Mouse (Mus musculus): Measurements from ENCODE around the gene Vps50. TPM values are rescaled to one million over a fixed set of nuclear protein-coding genes. Genes with fewer than 3 reads are reported as not detected.
"Not testable (repeated sequence)": the region's sequence is repeated elsewhere in the genome, so short reads cannot be mapped to it uniquely, and the experiment has no call there.

The Vps50 gene
- polyA plus RNA-seq, 1 experiment from 2014 or later = 20.3 TPM

- no peak overlapping the region for H3K4me3 ChIP-seq (ENCODE audit: control insufficient read depth in 1 of 2, insufficient read depth in 1 of 2, low read depth in 1 of 2, low read length in 2 of 2)
- no peak overlapping the region for H3K4me2 ChIP-seq (ENCODE audit: low read length)
Observed at GRCm38 (mm10) chr6:3531445-3531844, 33.3 kb downstream of the Vps50 start.

GRCm38 (mm10) chr6:3536048-3536447 lies 37.9 kb downstream of the Vps50 start:
- H3K4me1 ChIP-seq (ENCODE audit: control insufficient read depth in 2 of 2, insufficient read depth in 2 of 2, low read length in 2 of 2) = no peaks in the 10 kb centered on the region
- no peaks in the 10 kb centered on the region for H3K9me3 ChIP-seq (ENCODE audit: control insufficient read depth, low read length)
- H3K27me3 ChIP-seq (ENCODE audit: control insufficient read depth, insufficient read depth, low read length) = no peaks in the 10 kb centered on the region
- H3K4me3 ChIP-seq (ENCODE audit: control insufficient read depth in 1 of 2, insufficient read depth in 1 of 2, low read depth in 1 of 2, low read length in 2 of 2) = no peak overlapping the region
- peaks cover 11% of the 10 kb centered on the region for H3K36me3 ChIP-seq (ENCODE audit: control insufficient read depth, insufficient read depth, low read length)
- no peak for ATAC-seq (ENCODE audit: insufficient number of reproducible peaks, insufficient read depth, low FRiP score, low read depth)
- WGBS = 53% methylated on average over 1 of the region's 1 CpGs
- H3K27ac ChIP-seq (replicated peaks in 1 of 2; ENCODE audit: control insufficient read depth in 1 of 2, insufficient read depth in 1 of 2, low read depth in 2 of 2, low read length in 2 of 2) = no peak overlapping the region
- H3K4me2 ChIP-seq (ENCODE audit: low read length) = no peak overlapping the region
- H3K9ac ChIP-seq (ENCODE audit: low read length) = no peak overlapping the region

More at GRCm38 (mm10) chr6:3531445-3531844, 33.3 kb downstream of the Vps50 start:
- WGBS = 90% methylated on average over 5 of the region's 5 CpGs
- peaks cover 2% of the 10 kb centered on the region for H3K36me3 ChIP-seq (ENCODE audit: control insufficient read depth, insufficient read depth, low read length)
- H3K27ac ChIP-seq (replicated peaks in 1 of 2; ENCODE audit: control insufficient read depth in 1 of 2, insufficient read depth in 1 of 2, low read depth in 2 of 2, low read length in 2 of 2) = no peak overlapping the region
- ATAC-seq (ENCODE audit: insufficient number of reproducible peaks, insufficient read depth, low FRiP score, low read depth) = no peak
- no peaks in the 10 kb centered on the region for H3K27me3 ChIP-seq (ENCODE audit: control insufficient read depth, insufficient read depth, low read length)
- H3K9ac ChIP-seq (ENCODE audit: low read length) = no peak overlapping the region
- H3K9me3 ChIP-seq (ENCODE audit: control insufficient read depth, low read length) = no peaks in the 10 kb centered on the region
- H3K4me1 ChIP-seq (ENCODE audit: control insufficient read depth in 2 of 2, insufficient read depth in 2 of 2, low read length in 2 of 2) = 0 out of 4 replicates have a peak, but pooled peaks cover 0 to 2% of the 10 kb centered on the region in 2 experiments

- H3K36me3 ChIP-seq (ENCODE audit: control insufficient read depth, insufficient read depth, low read length) = peaks cover 11% of the 10 kb centered on the region
- ATAC-seq (ENCODE audit: insufficient number of reproducible peaks, insufficient read depth, low FRiP score, low read depth) = no peak
- H3K27ac ChIP-seq (replicated peaks in 1 of 2; ENCODE audit: control insufficient read depth in 1 of 2, insufficient read depth in 1 of 2, low read depth in 2 of 2, low read length in 2 of 2) = 0 out of 4 replicates have a peak overlapping the region, but pooled peaks have one; percentile 14 to 30
- no peak overlapping the region for H3K4me3 ChIP-seq (ENCODE audit: control insufficient read depth in 1 of 2, insufficient read depth in 1 of 2, low read depth in 1 of 2, low read length in 2 of 2)
- H3K4me1 ChIP-seq (ENCODE audit: control insufficient read depth in 2 of 2, insufficient read depth in 2 of 2, low read length in 2 of 2) = no peaks in the 10 kb centered on the region
- no peaks in the 10 kb centered on the region for H3K27me3 ChIP-seq (ENCODE audit: control insufficient read depth, insufficient read depth, low read length)
- H3K4me2 ChIP-seq (ENCODE audit: low read length) = no peak overlapping the region
- H3K9ac ChIP-seq (ENCODE audit: low read length) = no peak overlapping the region
- no peaks in the 10 kb centered on the region for H3K9me3 ChIP-seq (ENCODE audit: control insufficient read depth, low read length)
- WGBS = 65% methylated on average over 2 of the region's 2 CpGs
Observed at GRCm38 (mm10) chr6:3539470-3539869, 41.3 kb downstream of the Vps50 start.

- no peaks in the 10 kb centered on the region for H3K4me1 ChIP-seq (ENCODE audit: control insufficient read depth in 2 of 2, insufficient read depth in 2 of 2, low read length in 2 of 2)
- H3K9me3 ChIP-seq (ENCODE audit: control insufficient read depth, low read length) = no peaks in the 10 kb centered on the region
- no peaks in the 10 kb centered on the region for H3K27me3 ChIP-seq (ENCODE audit: control insufficient read depth, insufficient read depth, low read length)
- no peak overlapping the region for H3K4me2 ChIP-seq (ENCODE audit: low read length)
- H3K4me3 ChIP-seq (ENCODE audit: control insufficient read depth in 1 of 2, insufficient read depth in 1 of 2, low read depth in 1 of 2, low read length in 2 of 2) = no peak overlapping the region
- H3K36me3 ChIP-seq (ENCODE audit: control insufficient read depth, insufficient read depth, low read length) = peaks cover 6% of the 10 kb centered on the region; the same call in 1 of the 2 replicates
- no peak overlapping the region for H3K27ac ChIP-seq (replicated peaks in 1 of 2; ENCODE audit: control insufficient read depth in 1 of 2, insufficient read depth in 1 of 2, low read depth in 2 of 2, low read length in 2 of 2)
- WGBS = 94% methylated on average over 4 of the region's 4 CpGs
- ATAC-seq (ENCODE audit: insufficient number of reproducible peaks, insufficient read depth, low FRiP score, low read depth) = no peak
- H3K9ac ChIP-seq (ENCODE audit: low read length) = no peak overlapping the region
Observed at GRCm38 (mm10) chr6:3543862-3544261, 45.7 kb downstream of the Vps50 start.

- H3K27me3 ChIP-seq (ENCODE audit: control insufficient read depth, insufficient read depth, low read length) = no peaks in the 10 kb centered on the region
- H3K27ac ChIP-seq (replicated peaks in 1 of 2; ENCODE audit: control insufficient read depth in 1 of 2, insufficient read depth in 1 of 2, low read depth in 2 of 2, low read length in 2 of 2) = no peak overlapping the region
- no peaks in the 10 kb centered on the region for H3K9me3 ChIP-seq (ENCODE audit: control insufficient read depth, low read length)
- ATAC-seq (ENCODE audit: insufficient number of reproducible peaks, insufficient read depth, low FRiP score, low read depth) = no peak
- H3K4me3 ChIP-seq (ENCODE audit: control insufficient read depth in 1 of 2, insufficient read depth in 1 of 2, low read depth in 1 of 2, low read length in 2 of 2) = no peak overlapping the region
- peaks cover 6% of the 10 kb centered on the region; the same call in 1 of the 2 replicates for H3K36me3 ChIP-seq (ENCODE audit: control insufficient read depth, insufficient read depth, low read length)
- no peak overlapping the region for H3K4me2 ChIP-seq (ENCODE audit: low read length)
- WGBS = 85% methylated on average over 1 of the region's 1 CpGs
- H3K9ac ChIP-seq (ENCODE audit: low read length) = no peak overlapping the region
- H3K4me1 ChIP-seq (ENCODE audit: control insufficient read depth in 2 of 2, insufficient read depth in 2 of 2, low read length in 2 of 2) = no peaks in the 10 kb centered on the region
Observed at GRCm38 (mm10) chr6:3544970-3545369, 46.8 kb downstream of the Vps50 start.

GRCm38 (mm10) chr6:3548959-3549358 lies 50.8 kb downstream of the Vps50 start:
- no peaks in the 10 kb centered on the region for H3K27me3 ChIP-seq (ENCODE audit: control insufficient read depth, insufficient read depth, low read length)
- H3K4me3 ChIP-seq (ENCODE audit: control insufficient read depth in 1 of 2, insufficient read depth in 1 of 2, low read depth in 1 of 2, low read length in 2 of 2) = no peak overlapping the region
- no peak overlapping the region for H3K9ac ChIP-seq (ENCODE audit: low read length)
- H3K27ac ChIP-seq (replicated peaks in 1 of 2; ENCODE audit: control insufficient read depth in 1 of 2, insufficient read depth in 1 of 2, low read depth in 2 of 2, low read length in 2 of 2) = no peak overlapping the region
- H3K36me3 ChIP-seq (ENCODE audit: control insufficient read depth, insufficient read depth, low read length) = peaks cover 6% of the 10 kb centered on the region; the same call in 1 of the 2 replicates
- no peak overlapping the region for H3K4me2 ChIP-seq (ENCODE audit: low read length)
- 81% methylated on average over 3 of the region's 3 CpGs for whole genome bisulfite sequencing
- ATAC-seq (ENCODE audit: insufficient number of reproducible peaks, insufficient read depth, low FRiP score, low read depth) = no peak
- H3K4me1 ChIP-seq (ENCODE audit: control insufficient read depth in 2 of 2, insufficient read depth in 2 of 2, low read length in 2 of 2) = no peaks in the 10 kb centered on the region
- H3K9me3 ChIP-seq (ENCODE audit: control insufficient read depth, low read length) = no peaks in the 10 kb centered on the region

GRCm38 (mm10) chr6:3549992-3550391 lies 51.8 kb downstream of the Vps50 start:
- Histone ChIP-seq H3K4me1 (ENCODE audit: control insufficient read depth in 2 of 2, insufficient read depth in 2 of 2, low read length in 2 of 2) (no peaks in the 10 kb centered on the region), H3K9ac (ENCODE audit: low read length) (no peak overlapping the region), H3K4me3 (ENCODE audit: control insufficient read depth in 1 of 2, insufficient read depth in 1 of 2, low read depth in 1 of 2, low read length in 2 of 2) (no peak overlapping the region), H3K9me3 (ENCODE audit: control insufficient read depth, low read length) (no peaks in the 10 kb centered on the region), H3K27me3 (ENCODE audit: control insufficient read depth, insufficient read depth, low read length) (no peaks in the 10 kb centered on the region), H3K4me2 (ENCODE audit: low read length) (no peak overlapping the region), H3K27ac (replicated peaks in 1 of 2; ENCODE audit: control insufficient read depth in 1 of 2, insufficient read depth in 1 of 2, low read depth in 2 of 2, low read length in 2 of 2) (no peak overlapping the region), H3K36me3 (ENCODE audit: control insufficient read depth, insufficient read depth, low read length) (peaks cover 6% of the 10 kb centered on the region; the same call in 1 of the 2 replicates)
- 79% methylated on average over 1 of the region's 1 CpGs for WGBS
- no peak for ATAC-seq (ENCODE audit: insufficient number of reproducible peaks, insufficient read depth, low FRiP score, low read depth)

- H3K27me3 ChIP-seq (ENCODE audit: control insufficient read depth, insufficient read depth, low read length); H3K27ac ChIP-seq (replicated peaks in 1 of 2; ENCODE audit: control insufficient read depth in 1 of 2, insufficient read depth in 1 of 2, low read depth in 2 of 2, low read length in 2 of 2); H3K4me3 ChIP-seq (ENCODE audit: control insufficient read depth in 1 of 2, insufficient read depth in 1 of 2, low read depth in 1 of 2, low read length in 2 of 2); H3K9me3 ChIP-seq (ENCODE audit: control insufficient read depth, low read length); H3K4me2 ChIP-seq (ENCODE audit: low read length); H3K9ac ChIP-seq (ENCODE audit: low read length); H3K36me3 ChIP-seq (ENCODE audit: control insufficient read depth, insufficient read depth, low read length); H3K4me1 ChIP-seq (ENCODE audit: control insufficient read depth in 2 of 2, insufficient read depth in 2 of 2, low read length in 2 of 2); ATAC-seq (ENCODE audit: insufficient number of reproducible peaks, insufficient read depth, low FRiP score, low read depth): not testable (repeated sequence)
- 83% methylated on average over 9 of the region's 9 CpGs for WGBS
Observed at GRCm38 (mm10) chr6:3552681-3553080, 54.5 kb downstream of the Vps50 start.
